Mouse (Mus musculus) heart, postnatal 4 days (tissue): ENCODE data around the gene Memo1. TPM values are rescaled to one million over a fixed set of nuclear protein-coding genes. Genes with fewer than 3 reads are reported as not detected.

ENCODE experiments used
- total RNA-seq, 2 experiments: library from RNA; stranded (reverse); gene quantifications; 2 replicates each; pipeline ENCODE4 v1.2.3; 2021

Memo1 gene
- total RNA-seq, 2 experiments from 2014 or later: 74.4 to 78.4 TPM

Other genes starting within 250 kb of the Memo1 start
- not detected for gene Srd5a2, start 247.6 kb downstream of the Memo1 start, total RNA-seq
- gene Dpy30, start 28.4 kb upstream of the Memo1 start, total RNA-seq: 10 to 100 TPM; 80.7 to 87.4 TPM
- gene Spast, start 43.5 kb upstream of the Memo1 start, total RNA-seq: 10 to 100 TPM; 39.3 to 40.1 TPM
- gene Slc30a6, start 100.1 kb upstream of the Memo1 start, total RNA-seq: 10 to 100 TPM; 11.5 to 12.0 TPM
- under 1 TPM; 0.11 to 0.19 TPM for gene Nlrc4, start 163.6 kb upstream of the Memo1 start, total RNA-seq
- 10 to 100 TPM; 59.7 to 60.5 TPM for gene Yipf4, start 194.0 kb upstream of the Memo1 start, total RNA-seq
- 100 to 1,000 TPM; 110 to 119 TPM for gene Birc6, start 232.8 kb upstream of the Memo1 start, total RNA-seq